24 mouse cellular contexts compared by ENCODE assay signal in the genomic region with DNA sequence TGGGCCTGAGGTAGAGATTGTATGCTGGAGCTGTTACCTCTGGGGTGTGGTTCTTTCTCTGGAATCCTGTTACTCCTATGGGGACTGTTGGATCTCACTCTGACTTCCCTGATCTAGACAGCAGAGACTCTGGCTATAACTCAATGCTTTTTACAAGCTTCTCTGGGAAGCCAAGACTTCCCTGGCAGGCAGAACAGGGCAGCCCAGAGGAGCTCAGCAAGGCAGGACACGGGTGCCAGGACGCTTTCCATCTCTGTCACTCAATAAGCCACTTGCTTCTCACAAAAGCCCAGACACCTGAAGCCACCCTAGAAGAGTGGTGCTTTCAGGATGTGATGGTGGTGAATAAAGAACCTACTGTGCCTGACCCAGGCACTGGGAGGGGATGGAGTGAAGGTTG.
DNase-seq lines count a peak whose midpoint lies in the region; ATAC-seq and TF ChIP-seq lines count a peak whose summit lies in the region.
"Had no signal": no experiment of that assay in that cellular context is flagged by ENCODE, and none has a peak within 500 bp of the region (broad histone marks: within the 10 kb centered on the region; RNA-seq: fewer than 3 reads in every experiment).

No protein-coding gene starts in this region.

- no peak overlapping the region for H3K4me2 ChIP-seq in hindbrain, postnatal 0 days (ENCODE audit: low read depth, low read length)
- H3K4me2 ChIP-seq in hindbrain, embryonic 14.5 days (replicated peaks) = no peak overlapping the region
- H3K4me2 ChIP-seq: embryonic facial prominence, embryonic 12.5 days; forebrain, embryonic 13.5 days; forebrain, embryonic 15.5 days had no signal

- no peak overlapping the region for H3K27ac ChIP-seq in gastrocnemius, adult 2 months
- H3K27ac ChIP-seq in hindbrain, postnatal 0 days = no peak overlapping the region
- H3K27ac ChIP-seq in hindbrain, embryonic 14.5 days = no peak overlapping the region
- 0 out of 2 replicates have a peak overlapping the region, but pooled peaks have one; percentile 19 for H3K27ac ChIP-seq in limb, embryonic 10.5 days
- H3K27ac ChIP-seq: embryonic facial prominence, embryonic 12.5 days; forebrain, embryonic 13.5 days; forebrain, embryonic 15.5 days had no signal

- WGBS in hindbrain, postnatal 0 days = 64% methylated on average over 2 of the region's 2 CpGs
- WGBS in hindbrain, embryonic 14.5 days = 91% methylated on average over 2 of the region's 2 CpGs
- WGBS in limb, embryonic 10.5 days = 86% methylated on average over 2 of the region's 2 CpGs

- H3K9me3 ChIP-seq in hindbrain, postnatal 0 days (ENCODE audit: low read length) = no peaks in the 10 kb centered on the region
- H3K9me3 ChIP-seq in hindbrain, embryonic 14.5 days (ENCODE audit: control insufficient read depth, low read length) = no peaks in the 10 kb centered on the region
- no peaks in the 10 kb centered on the region for H3K9me3 ChIP-seq in limb, embryonic 10.5 days (replicated peaks)
- H3K9me3 ChIP-seq: embryonic facial prominence, embryonic 12.5 days; forebrain, embryonic 13.5 days; forebrain, embryonic 15.5 days; G1E had no signal

- no peak overlapping the region for H3K4me3 ChIP-seq in gastrocnemius, adult 2 months
- no peak overlapping the region for H3K4me3 ChIP-seq in hindbrain, postnatal 0 days (ENCODE audit: low read length)
- H3K4me3 ChIP-seq in hindbrain, embryonic 14.5 days (replicated peaks; ENCODE audit: low read length) = no peak overlapping the region
- no peak overlapping the region for H3K4me3 ChIP-seq in limb, embryonic 10.5 days
- H3K4me3 ChIP-seq: embryonic facial prominence, embryonic 12.5 days; forebrain, embryonic 13.5 days; forebrain, embryonic 15.5 days had no signal

- no peaks in the 10 kb centered on the region for H3K27me3 ChIP-seq in hindbrain, postnatal 0 days (ENCODE audit: insufficient read depth, low read length)
- H3K27me3 ChIP-seq in hindbrain, embryonic 14.5 days (ENCODE audit: control insufficient read depth, insufficient read depth, low read length) = no peaks in the 10 kb centered on the region
- peaks cover 53% of the 10 kb centered on the region for H3K27me3 ChIP-seq in limb, embryonic 10.5 days (ENCODE audit: low read depth, poor library complexity, severe bottlenecking)
- H3K27me3 ChIP-seq: embryonic facial prominence, embryonic 12.5 days; forebrain, embryonic 13.5 days; forebrain, embryonic 15.5 days had no signal

- no peaks in the 10 kb centered on the region for H3K36me3 ChIP-seq in hindbrain, postnatal 0 days (ENCODE audit: insufficient read depth, low read length)
- H3K36me3 ChIP-seq in hindbrain, embryonic 14.5 days (replicated peaks; ENCODE audit: control insufficient read depth, insufficient read depth) = no peaks in the 10 kb centered on the region
- H3K36me3 ChIP-seq in limb, embryonic 10.5 days = no peaks in the 10 kb centered on the region
- H3K36me3 ChIP-seq: embryonic facial prominence, embryonic 12.5 days; forebrain, embryonic 15.5 days; G1E had no signal

- ATAC-seq in hindbrain, postnatal 0 days = no peak
- no peak for ATAC-seq in hindbrain, embryonic 14.5 days (ENCODE audit: low FRiP score)
- ATAC-seq: activated CD4-positive, CD25-positive, alpha-beta regulatory T cell, adult 4 months; CD4-positive, CD25-positive, alpha-beta regulatory T cell, adult 4 months; forebrain, embryonic 13.5 days; forebrain, embryonic 15.5 days; forebrain, postnatal 0 days; Patski had no signal

- DNase-seq in adrenal gland, postnatal 10 days = peak; percentile 26
- DNase-seq in adrenal gland, adult 2 months = no peak
- peak; percentile 44 for DNase-seq in gastrocnemius, adult 2 months
- no peak for DNase-seq in gastrocnemius, postnatal 14 days
- peak; percentile 19 for DNase-seq in hindbrain, postnatal 0 days (ENCODE audit: low spot score)
- DNase-seq in hindbrain, embryonic 14.5 days (ENCODE audit: low spot score) = no peak
- no peak for DNase-seq in limb, embryonic 10.5 days (ENCODE audit: low spot score)
- no peak for DNase-seq in layer of hippocampus, adult 11-12 months (ENCODE audit: low spot score)
- DNase-seq: adrenal gland, adult 8-10 months; adrenal gland, postnatal 25 days; B cell, adult 2 months; cerebellum, adult 11 months; cerebellum, adult 18-20 months; cerebellum, adult 9-10 months; cerebellum, postnatal 36 days; embryo, embryonic 11 days; forebrain, postnatal 0 days had no signal

- intact Hi-C loops in gastrocnemius, adult 2 months (cut with DNase I) = no loop called here
- intact Hi-C loops in gastrocnemius, postnatal 14 days (cut with DNase I; ENCODE audit: low total_unique reads) = no loop called here

- 0 out of 2 replicates have a peak, but pooled peaks cover under 1% of the 10 kb centered on the region for H3K4me1 ChIP-seq in hindbrain, postnatal 0 days (ENCODE audit: insufficient read depth, low read length)
- H3K4me1 ChIP-seq in hindbrain, embryonic 14.5 days (replicated peaks; ENCODE audit: control insufficient read depth, insufficient read depth, low read length) = no peaks in the 10 kb centered on the region
- H3K4me1 ChIP-seq in limb, embryonic 10.5 days = peaks cover 40% of the 10 kb centered on the region
- H3K4me1 ChIP-seq: forebrain, embryonic 13.5 days; forebrain, embryonic 15.5 days had no signal

- no peak overlapping the region for H3K9ac ChIP-seq in hindbrain, postnatal 0 days (replicated peaks; ENCODE audit: low read length)
- no peak overlapping the region for H3K9ac ChIP-seq in hindbrain, embryonic 14.5 days
- H3K9ac ChIP-seq: embryonic facial prominence, embryonic 12.5 days; forebrain, embryonic 13.5 days; forebrain, embryonic 15.5 days; forebrain, postnatal 0 days had no signal

- no peak for TF ChIP-seq CTCF in gastrocnemius, adult 2 months (IDR thresholded peaks at IDR 0.05)
- TF ChIP-seq CTCF in hindbrain, postnatal 0 days (IDR thresholded peaks at IDR 0.05; ENCODE audit: low read depth) = no peak

Comparison
In these comparisons a context has a peak if more than half of its experiments do, and no peak if none do; other contexts are left out.
1. DNase-seq: peak in adrenal gland, postnatal 10 days (single experiment), gastrocnemius, adult 2 months (single experiment) and hindbrain, postnatal 0 days (single experiment); none in adrenal gland, adult 2 months (single experiment), gastrocnemius, postnatal 14 days (single experiment), hindbrain, embryonic 14.5 days (single experiment), limb, embryonic 10.5 days (single experiment) and layer of hippocampus, adult 11-12 months (single experiment).